Mouse (Mus musculus) brain, embryonic 18.5 days (tissue): ENCODE measurements around the gene Ubtf.

Experiments used
- DNase-seq: peaks from one replicate; pipeline ENCODE4 v3.0.0-alpha.2; 2012; ENCODE audit warnings: low read depth, low spot score

Gene Ubtf

GRCm38 (mm10) chr11:102266631-102267355 lies 52.7 kb downstream of the Ubtf start:
- DNase-seq, result no peak

GRCm38 (mm10) chr11:102265816-102266215 lies 53.7 kb downstream of the Ubtf start:
- no peak for DNase-seq

DNA sequence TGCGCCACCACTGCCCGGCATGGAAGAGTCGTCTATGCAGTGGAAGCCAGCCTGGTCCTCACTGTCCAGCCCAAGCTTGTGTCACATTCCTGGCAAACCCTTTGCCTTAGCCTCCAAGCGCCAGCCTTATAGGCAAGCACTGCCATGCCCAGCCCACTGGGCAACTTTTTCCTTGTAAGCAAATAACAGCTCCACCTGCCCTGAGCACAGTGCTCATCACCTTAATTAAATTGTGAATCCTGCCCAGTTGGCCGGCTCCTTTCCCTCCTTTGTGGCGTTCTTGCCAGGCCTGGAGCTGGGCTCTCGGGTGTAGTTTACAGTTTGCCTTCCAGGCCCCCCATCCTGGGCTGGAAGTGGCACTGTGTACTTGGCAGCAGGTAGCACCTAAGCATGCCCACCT lies 56.3 kb downstream of the Ubtf start:
- DNase-seq, result no peak

DNA sequence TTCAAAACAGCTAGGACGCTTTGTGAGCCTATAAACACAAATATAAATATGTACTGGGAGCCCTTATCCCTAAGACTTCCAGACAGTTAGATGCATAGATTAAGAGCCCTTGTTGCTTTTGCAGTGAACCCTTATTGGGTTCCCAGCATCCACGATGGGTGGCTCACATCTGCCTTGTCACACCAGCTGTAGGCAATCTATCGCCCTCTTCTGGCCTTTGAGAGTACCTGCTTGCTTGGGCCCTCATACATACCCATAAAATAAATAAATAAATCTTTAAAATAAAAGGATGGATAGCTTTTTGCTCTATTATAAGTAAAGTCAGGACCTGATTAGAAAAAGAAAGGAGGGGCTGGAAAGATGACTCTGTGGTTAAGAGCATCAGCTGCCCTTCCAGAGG lies 61.0 kb downstream of the Ubtf start:
- no peak for DNase-seq

GRCm38 (mm10) chr11:102258095-102258494 lies 61.4 kb downstream of the Ubtf start:
- no peak for DNase-seq

DNA sequence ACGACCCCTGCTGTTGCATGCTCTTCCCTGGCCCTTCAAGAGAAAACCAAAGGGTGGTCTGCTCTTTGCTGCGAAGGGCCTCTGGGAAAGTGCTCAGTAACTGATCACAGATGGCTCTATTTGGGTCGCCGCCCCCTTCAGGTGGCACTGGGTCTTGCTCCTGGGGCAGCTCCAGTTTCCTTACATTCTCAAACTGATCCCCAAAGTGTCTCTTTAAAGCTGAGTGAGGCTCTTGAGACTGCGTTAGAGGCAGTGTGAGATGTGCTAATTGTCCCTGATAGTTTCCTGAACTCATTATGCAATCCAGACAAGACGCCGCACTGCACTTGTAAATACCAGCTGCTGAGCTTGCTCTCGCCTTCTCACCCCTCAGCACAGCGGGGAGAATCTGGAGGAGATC lies 62.0 kb downstream of the Ubtf start:
- DNase-seq, result no peak
